Mouse (Mus musculus) liver, adult 10 weeks (tissue): ENCODE results near the gene Fem1b. TPM values are rescaled to one million over a fixed set of nuclear protein-coding genes. Genes with fewer than 3 reads are reported as not detected.

Experiments
- polyA plus RNA-seq: library from polyadenylated mRNA; stranded (reverse); fragments of 350-450 nt; fragmentation: Illumina TruSeq; extraction: RNeasy Lipid Tissue Mini Kit (QIAGEN cat#74804); gene quantifications from one replicate; pipeline ENCODE4 v1.2.3, GENCODE M21; 2014; ENCODE audit warnings: low read depth, low replicate concordance

The Fem1b gene
- polyA plus RNA-seq = 9.9 TPM

GRCm38 (mm10) chr9:62811516-62812121 is at the start of gene Fem1b:
TSS of gene Fem1b (minus strand) at chr9:62811934.

GRCm38 (mm10) chr9:62857719-62858261 is 46.1 kb upstream of the Fem1b start, which contains the start of gene Calml4:
TSS of gene Calml4 (plus strand) at chr9:62858080.

GRCm38 (mm10) chr9:62838506-62839171 is 26.9 kb upstream of the Fem1b start, which contains the start of gene Cln6:
TSS of gene Cln6 (plus strand) at chr9:62838785.

Other genes starting within 250 kb of the Fem1b start
- not detected for gene Itga11, start 134.1 kb downstream of the Fem1b start, polyA plus RNA-seq
- gene Cln6, start 26.9 kb upstream of the Fem1b start, polyA plus RNA-seq = 0.87 TPM
- 1.1 TPM for gene Calml4, start 46.1 kb upstream of the Fem1b start, polyA plus RNA-seq
- gene Pias1, start 176.0 kb upstream of the Fem1b start, polyA plus RNA-seq = 12.6 TPM